ENCODE assay signal across 8 mouse cellular contexts in genomic region chr13:21715864-21716539, GRCm38 (mm10). TPM values are rescaled to one million over a fixed set of nuclear protein-coding genes. Genes with fewer than 3 reads are reported as not detected.
A peak's percentile ranks its signal among the peaks of the same experiment; 100 is the strongest.
DNase-seq lines count a peak whose midpoint lies in the region; ATAC-seq and TF ChIP-seq lines count a peak whose summit lies in the region.
"Not testable (repeated sequence)": the region's sequence is repeated elsewhere in the genome, so short reads cannot be mapped to it uniquely, and the experiment has no call there.

TSS of gene Hist1h2bl (minus strand) at chr13:21716143.
TSS of gene Hist1h2ai (plus strand) at chr13:21716422.

- H3K4me1 ChIP-seq in ES-Bruce4 (ENCODE audit: control insufficient read depth, insufficient read depth, low read length) = not testable (repeated sequence)
- peaks cover 38% of the 10 kb centered on the region for H3K4me1 ChIP-seq in forebrain, embryonic 12.5 days
- peaks cover 17% of the 10 kb centered on the region for H3K4me1 ChIP-seq in heart, postnatal 0 days (ENCODE audit: control insufficient read depth, insufficient read depth)
- H3K4me1 ChIP-seq in liver, embryonic 14.5 days (replicated peaks; ENCODE audit: control insufficient read depth in 2 of 2, insufficient read depth in 2 of 2, low read length in 1 of 2) = peaks cover 20 to 34% of the 10 kb centered on the region in 2 experiments
- H3K4me1 ChIP-seq in stomach, embryonic 15.5 days = peaks cover 21% of the 10 kb centered on the region

- TF ChIP-seq CTCF in ES-Bruce4 (IDR thresholded peaks at IDR 0.05; ENCODE audit: low read depth, low read length); heart, postnatal 0 days (IDR thresholded peaks at IDR 0.05; ENCODE audit: low read depth); liver, embryonic 14.5 days (IDR thresholded peaks at IDR 0.05; ENCODE audit: low read depth): not testable (repeated sequence)

- H3K27ac ChIP-seq in ES-Bruce4 (ENCODE audit: insufficient read depth, low read length) = peak within 1 kb of the TSS; percentile 98
- H3K27ac ChIP-seq in forebrain, embryonic 12.5 days = peak within 1 kb of the TSS; percentile 98
- H3K27ac ChIP-seq in heart, postnatal 0 days (ENCODE audit: low read depth) = peak within 1 kb of the TSS; percentile 89
- H3K27ac ChIP-seq in liver, embryonic 14.5 days = peak within 1 kb of the TSS; percentile 100
- peak within 1 kb of the TSS; percentile 96 for H3K27ac ChIP-seq in stomach, embryonic 15.5 days

- not testable (repeated sequence) for H3K27me3 ChIP-seq in ES-Bruce4 (ENCODE audit: control insufficient read depth, insufficient read depth, low read length, poor library complexity, severe bottlenecking); forebrain, embryonic 12.5 days; heart, postnatal 0 days (ENCODE audit: control insufficient read depth, insufficient read depth, low read length); liver, embryonic 14.5 days (ENCODE audit: control insufficient read depth, insufficient read depth, low read length); stomach, embryonic 15.5 days (replicated peaks)

- TF ChIP-seq POLR2A in ES-Bruce4 (IDR thresholded peaks at IDR 0.05; ENCODE audit: insufficient read depth, low read length) = peak; percentile 27

- peak within 1 kb of the TSS; percentile 72 for H3K4me2 ChIP-seq in forebrain, embryonic 12.5 days
- peak within 1 kb of the TSS; percentile 73 for H3K4me2 ChIP-seq in heart, postnatal 0 days (ENCODE audit: low read depth, low read length)
- H3K4me2 ChIP-seq in liver, embryonic 14.5 days (ENCODE audit: low read depth) = peak within 1 kb of the TSS; percentile 99
- peak within 1 kb of the TSS; percentile 69 for H3K4me2 ChIP-seq in stomach, embryonic 15.5 days

- peak; percentile 93 for ATAC-seq in forebrain, embryonic 12.5 days (ENCODE audit: low FRiP score)
- peak; percentile 89 for ATAC-seq in heart, postnatal 0 days (ENCODE audit: insufficient read depth, low read depth)
- peak; percentile 81 for ATAC-seq in liver, embryonic 14.5 days (ENCODE audit: insufficient read depth)
- peak; percentile 89 for ATAC-seq in stomach, embryonic 15.5 days (ENCODE audit: insufficient read depth, low FRiP score, low read depth)

- H3K9ac ChIP-seq in ES-Bruce4 (ENCODE audit: low read depth, poor library complexity, severe bottlenecking) = peak within 1 kb of the TSS; percentile 96
- H3K9ac ChIP-seq in forebrain, embryonic 12.5 days = peak within 1 kb of the TSS; percentile 76
- H3K9ac ChIP-seq in heart, postnatal 0 days (replicated peaks; ENCODE audit: low read depth, low read length) = peak within 1 kb of the TSS; percentile 62
- H3K9ac ChIP-seq in liver, embryonic 14.5 days (replicated peaks) = peak within 1 kb of the TSS; percentile 98
- peak within 1 kb of the TSS; percentile 50 for H3K9ac ChIP-seq in stomach, embryonic 15.5 days

- TF ChIP-seq EP300 in ES-Bruce4 (IDR thresholded peaks at IDR 0.05; ENCODE audit: insufficient read depth, low read depth, low read length) = not testable (repeated sequence)
- TF ChIP-seq EP300 in heart, postnatal 0 days (IDR thresholded peaks at IDR 0.05; ENCODE audit: low read depth) = peak; percentile 54; the same call in 1 of the 2 replicates
- TF ChIP-seq EP300 in liver, embryonic 14.5 days (IDR thresholded peaks at IDR 0.05; ENCODE audit: low read depth) = peak; percentile 71

- not testable (repeated sequence) for H3K36me3 ChIP-seq in ES-Bruce4 (ENCODE audit: control insufficient read depth, insufficient read depth, low read length, poor library complexity, severe bottlenecking); forebrain, embryonic 12.5 days (replicated peaks); heart, postnatal 0 days (replicated peaks; ENCODE audit: control insufficient read depth, insufficient read depth, low read length); liver, embryonic 14.5 days (replicated peaks; ENCODE audit: control insufficient read depth, insufficient read depth, low read depth); stomach, embryonic 15.5 days

- under 1% methylated on average over 39 of the region's 50 CpGs for WGBS in forebrain, embryonic 12.5 days
- WGBS in heart, postnatal 0 days = under 1% methylated on average over 29 of the region's 50 CpGs
- under 1% methylated on average over 23 of the region's 50 CpGs for WGBS in liver, embryonic 14.5 days (ENCODE audit: insufficient replicate concordance)
- under 1% methylated on average over 36 of the region's 50 CpGs for WGBS in stomach, embryonic 15.5 days

- H3K9me3 ChIP-seq in ES-Bruce4 (replicated peaks; ENCODE audit: control insufficient read depth, insufficient read depth, low read length, poor library complexity, severe bottlenecking); forebrain, embryonic 12.5 days; heart, postnatal 0 days (replicated peaks; ENCODE audit: control insufficient read depth, low read length); liver, embryonic 14.5 days (ENCODE audit: control insufficient read depth, low read length); stomach, embryonic 15.5 days: not testable (repeated sequence)

- DNase-seq in c-Kit-positive CD71-positive TER-119-positive erythroid progenitor cells, embryonic 14.5 days (ENCODE audit: low spot score) = peak; percentile 98
- peak; percentile 95 for DNase-seq in heart, postnatal 0 days (ENCODE audit: low spot score)
- peak; percentile 60 to 87 for DNase-seq in kidney, postnatal 36 days
- peak; percentile 95 to 96 (median 96) for DNase-seq in liver, embryonic 14.5 days (ENCODE audit: low read depth in 3 of 3, low spot score in 3 of 3)
- DNase-seq in neural tube, embryonic 10.5 days (ENCODE audit: extremely low spot score, low spot score) = peak; percentile 76

- H3K4me3 ChIP-seq in ES-Bruce4 (ENCODE audit: low read depth, low read length) = peak within 1 kb of the TSS; percentile 87
- H3K4me3 ChIP-seq in forebrain, embryonic 12.5 days (replicated peaks) = peak within 1 kb of the TSS; percentile 44
- H3K4me3 ChIP-seq in heart, postnatal 0 days (ENCODE audit: low read depth, low read length) = peak within 1 kb of the TSS; percentile 44
- peak within 1 kb of the TSS; percentile 67 to 73 for H3K4me3 ChIP-seq in liver, embryonic 14.5 days (ENCODE audit: insufficient read depth in 1 of 2, low read depth in 2 of 2, low read length in 2 of 2)
- peak within 1 kb of the TSS; percentile 46 for H3K4me3 ChIP-seq in stomach, embryonic 15.5 days (replicated peaks)

RNA-seq across cellular contexts. Expression of gene Hist1h2bl, which starts in this region (rescaled TPM):
- 25.5 and 27.2 TPM in 2 replicates for polyA plus RNA-seq in ES-Bruce4 (2011; ENCODE audit: insufficient read depth, insufficient read length, low read depth, missing spikeins)
- 4.8 TPM in 1 of 2 replicates, not detected in the other for polyA plus RNA-seq in forebrain, embryonic 12.5 days (2016; fragmentation: Nextera tagmentation; extraction: Ambion mirVana)
- 431 and 666 TPM in 2 replicates for total RNA-seq in heart, postnatal 0 days (2014; rRNA removed; ENCODE audit: low replicate concordance)
- polyA plus RNA-seq in heart, postnatal 0 days (2015; fragmentation: Nextera tagmentation; extraction: Ambion mirVana) = 0.55 and 0.98 TPM in 2 replicates
- 16.0 and 24.7 TPM in 2 replicates for polyA plus RNA-seq in liver, embryonic 14.5 days (2012; rRNA removed)
- 2.2 and 4.8 TPM in 2 replicates for polyA plus RNA-seq in liver, embryonic 14.5 days (2014; fragmentation: Nextera tagmentation; extraction: Ambion mirVana)
- 1.4 and 4.4 TPM in 2 replicates for polyA plus RNA-seq in stomach, embryonic 15.5 days (2015; fragmentation: Nextera tagmentation; extraction: Ambion mirVana)

RNA-seq across cellular contexts. Expression of gene Hist1h2ai, which starts in this region (rescaled TPM):
- polyA plus RNA-seq in ES-Bruce4 (2011; ENCODE audit: insufficient read depth, insufficient read length, low read depth, missing spikeins) = 3.6 TPM in 1 of 2 replicates, not detected in the other
- 18.4 and 22.2 TPM in 2 replicates for polyA plus RNA-seq in forebrain, embryonic 12.5 days (2016; fragmentation: Nextera tagmentation; extraction: Ambion mirVana)
- 828 and 1,538 TPM in 2 replicates for total RNA-seq in heart, postnatal 0 days (2014; rRNA removed; ENCODE audit: low replicate concordance)
- 3.6 and 4.3 TPM in 2 replicates for polyA plus RNA-seq in heart, postnatal 0 days (2015; fragmentation: Nextera tagmentation; extraction: Ambion mirVana)
- polyA plus RNA-seq in liver, embryonic 14.5 days (2012; rRNA removed) = 6.9 and 22.2 TPM in 2 replicates
- 15.0 and 22.5 TPM in 2 replicates for polyA plus RNA-seq in liver, embryonic 14.5 days (2014; fragmentation: Nextera tagmentation; extraction: Ambion mirVana)
- polyA plus RNA-seq in stomach, embryonic 15.5 days (2015; fragmentation: Nextera tagmentation; extraction: Ambion mirVana) = 25.1 TPM in 2 replicates

Comparison
In these comparisons a context has a peak if more than half of its experiments do, and no peak if none do; other contexts are left out.
1. Peak in every context shown above with its lines: DNase-seq, ATAC-seq, H3K4me3 ChIP-seq and H3K27ac ChIP-seq.